Mouse (Mus musculus): ENCODE data around the gene Fam160a1.

Gene Fam160a1

DNA sequence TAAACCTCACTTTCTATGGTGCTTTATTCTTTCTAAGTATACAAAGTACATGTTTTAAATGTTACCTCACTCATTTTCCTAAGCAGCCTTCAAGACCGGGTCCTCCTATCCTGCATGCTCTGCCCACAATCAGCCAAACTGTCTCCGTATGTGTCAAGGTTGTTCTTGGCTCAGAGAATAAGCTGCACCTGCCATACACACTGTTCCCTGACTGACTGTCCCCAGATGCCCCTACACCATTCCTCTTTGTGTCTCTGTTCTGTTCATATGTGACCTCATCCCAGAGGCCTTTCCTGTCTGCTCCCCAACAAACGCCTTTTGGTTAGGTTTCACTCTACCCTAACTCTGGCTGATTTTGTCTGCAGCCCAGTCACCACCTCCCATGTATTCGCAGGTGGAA, 10.2 kb upstream of the Fam160a1 start:
- no peak for DNase-seq (ENCODE audit: low read depth)

DNA sequence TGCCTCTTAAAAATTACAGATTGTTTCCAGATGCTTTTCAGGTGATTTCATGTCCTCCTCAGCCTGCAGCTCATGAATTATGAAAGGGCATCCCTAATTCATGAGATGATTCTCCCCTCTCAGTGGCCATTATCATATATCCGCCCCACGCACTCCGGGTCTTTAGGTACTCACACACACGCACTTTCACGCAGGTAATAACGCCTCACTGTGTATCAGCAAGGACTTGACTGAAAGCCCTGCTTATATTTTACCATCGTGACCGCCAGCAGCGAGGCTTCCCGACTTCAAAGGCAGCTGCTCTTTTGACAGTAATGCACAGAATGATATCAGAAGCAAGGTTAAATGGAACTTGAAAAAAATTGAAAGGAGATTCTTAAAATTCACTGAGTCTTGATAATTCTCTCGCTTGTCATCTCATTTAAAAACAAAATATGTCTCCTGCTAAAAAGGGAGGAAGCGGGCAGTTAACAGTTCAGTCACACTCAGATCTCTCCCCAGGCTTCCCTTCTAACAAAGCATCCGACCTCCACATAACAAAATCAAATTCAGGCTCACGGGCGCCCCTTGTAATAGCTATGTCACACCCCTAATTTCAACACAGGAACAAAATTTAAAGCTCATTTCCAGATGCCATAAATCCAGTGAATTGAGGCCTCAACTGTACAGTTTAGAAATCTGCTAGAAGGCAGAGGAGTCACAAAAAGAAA, 3.9 kb upstream of the Fam160a1 start:
- DNase-seq (ENCODE audit: low read depth), result no peak

DNA sequence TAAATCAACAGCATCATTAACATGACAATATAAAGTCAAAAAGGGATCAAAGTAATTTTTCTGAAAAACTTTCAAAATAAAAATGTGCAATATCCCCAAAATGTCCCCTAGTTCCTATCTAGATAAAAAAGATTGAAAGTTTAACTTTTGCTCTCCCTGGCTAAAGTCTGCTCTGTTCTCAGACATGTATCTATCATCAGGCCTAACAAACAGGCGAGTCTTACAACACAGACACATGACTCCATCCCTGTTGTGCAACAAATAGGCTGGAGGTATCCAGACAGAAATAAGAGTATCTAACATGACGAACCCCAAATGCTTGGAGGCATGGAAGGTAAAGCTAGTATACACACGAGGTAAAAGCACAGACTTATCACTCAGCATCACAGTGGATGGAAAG, 2.2 kb upstream of the Fam160a1 start:
- DNase-seq (ENCODE audit: low read depth), result no peak

DNA sequence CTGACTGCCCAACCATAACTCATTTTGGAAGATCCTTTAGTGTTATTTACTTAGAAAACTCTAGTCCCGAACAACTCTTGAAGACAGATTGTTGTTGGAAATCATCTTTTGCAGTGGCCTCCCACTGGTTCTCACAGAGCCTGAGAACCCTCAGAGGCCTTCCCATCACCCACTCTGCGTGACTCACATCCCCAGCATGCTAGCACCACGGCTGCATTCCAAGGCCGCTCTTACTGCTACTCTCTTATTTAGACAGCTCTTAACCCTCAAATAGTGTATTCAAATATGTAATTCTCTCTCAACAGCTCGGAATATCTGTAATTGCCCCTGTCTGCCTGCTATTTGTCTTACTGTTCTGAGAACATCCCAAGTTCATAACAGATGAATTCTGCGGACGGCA, 2.9 kb downstream of the Fam160a1 start:
- DNase-seq (ENCODE audit: low read depth), result no peak

DNA sequence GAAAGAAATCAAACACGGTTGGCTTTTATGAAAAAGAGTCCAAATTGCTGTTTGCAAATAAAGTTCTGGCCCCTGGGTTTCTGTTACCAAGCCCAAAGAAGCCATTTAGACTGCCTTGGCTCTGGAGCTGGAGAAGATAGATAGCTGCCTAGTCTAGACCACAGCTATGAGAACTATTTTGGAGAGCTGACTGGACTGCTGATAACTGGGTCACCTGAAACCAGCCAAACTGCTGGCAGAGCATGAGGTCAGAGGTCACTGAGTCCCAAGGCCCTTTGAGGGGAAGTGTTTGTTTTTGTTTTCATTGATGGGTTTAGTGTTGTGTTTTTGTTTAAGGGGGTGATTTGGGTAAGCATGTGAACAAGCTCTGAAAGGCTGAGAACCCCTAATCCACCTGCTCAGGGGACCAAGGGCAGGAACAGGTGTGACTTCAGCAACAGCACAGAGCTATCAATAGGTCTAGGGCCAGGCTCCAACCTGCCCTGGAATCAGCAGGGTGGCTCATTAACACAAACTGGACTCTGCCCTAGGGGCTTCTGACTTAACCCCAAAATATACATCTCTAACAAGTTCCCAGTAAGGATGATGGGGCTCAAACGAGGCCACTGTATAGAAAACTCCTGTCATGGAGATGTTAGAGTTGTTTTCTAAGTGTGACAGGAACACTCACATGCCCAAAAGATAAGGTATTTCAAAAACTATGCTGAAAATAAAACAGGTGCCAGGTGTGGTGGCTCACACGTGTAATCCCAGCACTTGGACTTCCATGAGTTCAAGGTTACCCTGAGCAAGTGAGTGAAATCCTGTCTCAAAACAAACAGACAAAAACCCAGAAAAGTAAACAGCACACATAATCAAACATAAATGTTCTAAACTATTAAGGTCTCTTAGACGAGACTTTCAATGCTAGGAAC, 3.7 kb downstream of the Fam160a1 start:
- no peak for DNase-seq (ENCODE audit: low read depth)

DNA sequence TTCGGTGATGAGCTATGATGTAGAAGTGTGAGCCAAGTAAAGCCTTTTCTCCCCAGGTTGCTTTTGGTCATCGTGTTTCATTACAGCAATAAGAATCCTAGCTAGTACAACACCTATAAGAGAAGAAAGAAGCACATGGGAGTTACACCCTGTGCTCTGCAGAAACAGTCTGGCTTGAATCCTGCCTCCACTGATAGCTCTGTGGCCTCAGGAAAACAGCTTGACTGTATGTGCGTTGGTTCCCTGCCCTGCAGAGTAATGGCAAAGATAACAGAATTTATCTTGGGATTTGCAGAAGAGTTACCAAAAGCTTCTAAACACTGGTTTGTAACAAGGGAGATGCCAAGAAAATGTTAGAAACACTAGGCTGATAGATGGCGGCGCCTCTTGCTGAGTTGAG, 5.1 kb downstream of the Fam160a1 start:
- no peak for DNase-seq (ENCODE audit: low read depth)

DNA sequence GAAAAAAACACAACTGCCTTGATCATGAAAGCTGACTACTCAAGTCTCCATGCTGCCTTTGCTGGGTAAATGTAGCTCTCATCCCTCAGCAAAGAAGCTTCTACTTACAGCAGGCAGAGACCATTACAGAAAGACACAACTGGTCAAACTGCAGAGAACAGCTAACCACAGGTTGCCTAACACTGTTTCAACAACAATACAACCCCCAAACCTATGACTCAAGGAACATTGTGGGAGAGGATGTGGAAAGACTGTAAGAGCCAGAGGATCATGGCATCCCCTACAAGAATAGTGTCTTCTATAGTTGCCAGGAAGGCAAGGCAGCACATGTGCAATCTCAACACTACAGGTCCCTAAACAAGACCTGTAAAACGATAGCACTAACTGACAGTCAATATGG, 23.9 kb downstream of the Fam160a1 start:
- peak; percentile 36 for DNase-seq (ENCODE audit: low read depth)

DNA sequence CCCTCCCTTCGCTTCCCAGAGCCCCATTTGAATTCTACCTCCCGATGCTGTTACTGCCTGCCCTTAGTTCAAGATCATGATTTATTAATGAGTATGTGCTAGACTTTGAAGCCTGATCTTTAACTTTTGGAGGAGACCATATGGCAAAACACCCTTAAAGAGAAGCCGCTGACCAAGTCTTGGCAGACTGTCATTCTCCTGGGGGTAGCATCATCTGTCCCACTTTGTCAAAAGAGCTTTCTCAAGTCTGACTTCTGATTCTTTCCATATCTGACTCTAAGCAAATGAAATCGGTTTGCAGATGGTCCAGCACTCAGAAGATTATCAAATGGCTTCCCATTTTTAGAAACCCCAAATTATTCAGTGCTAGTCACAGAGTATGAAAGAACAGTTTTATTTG, 27.3 kb downstream of the Fam160a1 start:
- DNase-seq (ENCODE audit: low read depth), result no peak

DNA sequence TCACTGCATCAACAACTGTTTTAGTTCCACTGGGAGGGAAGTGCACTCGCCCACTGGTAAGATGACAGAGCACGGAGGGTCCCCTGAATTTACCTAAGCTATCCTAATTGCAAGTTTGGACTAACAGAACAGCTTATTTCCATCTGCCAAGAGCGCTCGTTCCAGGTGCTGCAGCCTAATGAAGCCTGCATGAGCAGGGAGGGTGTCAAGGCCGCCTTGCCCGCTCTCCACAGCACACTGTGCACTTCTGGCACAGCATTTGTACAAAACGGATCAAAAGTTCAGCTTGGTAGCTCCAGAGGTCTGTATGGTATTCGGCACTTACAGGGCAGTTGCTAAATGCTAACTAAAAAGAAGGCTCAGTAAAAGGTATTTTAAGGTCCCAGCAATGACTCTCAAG, 30.6 kb downstream of the Fam160a1 start:
- DNase-seq (ENCODE audit: low read depth), result no peak

DNA sequence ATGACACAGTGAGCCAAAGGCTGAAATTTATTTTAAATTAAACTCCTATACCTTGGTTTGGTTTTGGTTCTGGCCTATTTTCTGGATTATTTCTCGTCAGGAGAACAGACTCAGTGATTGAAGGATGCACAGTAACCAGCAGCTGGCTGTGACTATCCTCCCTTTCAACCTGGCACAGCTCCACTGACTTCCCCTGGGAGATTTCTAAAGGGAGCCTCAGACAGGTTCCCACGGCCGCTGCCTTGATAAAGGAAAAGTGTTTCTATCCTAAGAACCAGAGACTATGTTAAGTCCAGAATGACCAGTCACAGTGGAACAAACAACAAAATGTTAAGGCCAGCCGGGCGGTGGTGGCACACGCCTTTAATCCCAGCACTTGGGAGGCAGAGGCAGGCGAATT, 36.2 kb downstream of the Fam160a1 start:
- no peak for DNase-seq (ENCODE audit: low read depth)

DNA sequence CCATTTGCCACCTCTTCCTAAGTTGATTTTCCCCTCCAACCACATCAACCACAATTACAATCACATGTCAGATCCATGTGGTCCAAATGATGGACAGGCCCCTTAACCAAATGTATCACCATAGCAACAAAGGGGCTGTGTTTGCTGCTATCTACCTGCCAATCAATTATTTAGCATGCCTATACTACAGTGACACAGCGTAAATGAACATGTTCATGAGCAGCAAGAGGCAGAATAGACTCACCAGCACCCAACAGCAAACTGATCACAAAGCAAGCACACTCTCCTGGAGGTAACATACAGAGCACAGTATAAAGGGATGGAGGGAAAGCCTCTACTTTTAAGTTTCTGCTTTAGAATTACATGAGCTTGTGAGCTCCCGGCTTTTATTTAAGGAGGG, 36.8 kb downstream of the Fam160a1 start:
- no peak for DNase-seq (ENCODE audit: low read depth)

DNA sequence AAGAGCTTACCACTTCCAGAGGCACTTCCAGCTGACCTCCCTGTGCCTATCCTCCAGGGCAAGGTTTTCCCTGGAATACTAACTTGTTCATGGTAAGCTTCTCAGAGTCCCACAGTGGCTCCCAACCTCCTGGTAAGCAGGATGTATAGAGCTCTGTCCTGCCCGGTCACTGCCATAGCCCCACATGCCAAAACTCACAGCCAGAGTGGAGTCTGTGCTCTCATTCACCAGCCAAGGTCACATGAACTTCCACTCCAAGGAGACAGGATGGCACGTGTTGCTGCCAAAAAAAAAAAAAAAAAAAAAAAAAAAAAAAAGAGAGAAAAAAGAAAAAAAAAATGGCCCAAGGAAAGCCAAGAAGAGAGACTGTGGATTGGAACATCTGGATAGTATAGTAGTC, 39.2 kb downstream of the Fam160a1 start:
- no peak for DNase-seq (ENCODE audit: low read depth)

DNA sequence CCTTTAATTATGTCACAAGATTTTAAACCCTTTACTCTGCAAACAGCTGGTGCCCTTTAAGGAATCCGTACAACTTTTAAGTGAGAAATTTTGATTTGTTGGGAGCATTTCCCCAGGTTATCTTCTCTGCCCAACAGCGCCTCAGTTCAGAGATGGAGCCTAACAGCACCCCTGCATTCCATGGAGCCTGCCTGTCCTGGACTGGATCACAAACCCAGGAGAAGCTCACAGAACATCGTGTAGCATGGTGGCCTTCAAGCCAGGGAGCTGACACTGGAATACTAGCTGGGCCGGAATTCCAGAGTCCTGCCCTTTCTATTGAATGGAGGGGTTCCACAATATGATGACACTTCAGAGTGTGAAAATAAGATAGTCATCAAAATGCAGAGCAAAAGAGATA, 39.7 kb downstream of the Fam160a1 start:
- no peak for DNase-seq (ENCODE audit: low read depth)

DNA sequence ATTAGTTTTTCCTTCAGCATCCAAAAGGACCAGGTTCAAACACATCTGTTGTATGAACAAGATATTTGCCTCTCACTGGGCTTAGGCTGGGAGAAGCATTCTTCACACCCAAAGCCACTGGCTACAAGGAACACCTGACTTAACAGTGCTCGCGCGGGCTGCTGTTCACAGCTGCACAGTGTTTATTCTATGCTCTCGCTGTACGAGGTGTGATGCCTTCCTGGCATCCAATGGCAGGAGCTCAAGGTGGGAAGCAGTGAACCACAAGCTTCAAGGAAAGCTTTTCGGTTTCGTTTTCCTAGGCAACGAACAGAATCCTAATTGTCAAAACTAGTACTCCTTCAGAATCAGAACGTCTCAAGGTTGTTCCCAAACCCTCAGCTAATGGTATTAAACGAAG, 40.4 kb downstream of the Fam160a1 start:
- no peak for DNase-seq (ENCODE audit: low read depth)

DNA sequence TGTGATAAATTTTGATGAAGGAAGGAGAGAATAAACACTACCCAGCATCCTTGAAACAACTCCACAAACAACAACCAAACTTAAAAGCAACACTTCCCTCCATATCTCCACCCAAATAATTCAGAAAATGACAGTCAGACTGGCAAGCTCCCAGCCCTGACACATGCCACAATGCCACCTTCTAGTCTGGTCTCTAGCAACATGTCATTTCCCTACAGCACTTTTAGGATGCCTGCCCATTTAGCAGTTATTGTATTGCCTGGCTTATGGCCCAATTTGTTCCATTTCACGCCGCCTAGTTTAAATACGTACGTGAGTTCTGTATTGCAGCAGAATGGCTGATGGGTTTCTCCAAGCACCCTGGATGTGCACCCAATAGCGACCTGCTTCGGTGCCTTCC, 41.0 kb downstream of the Fam160a1 start:
- DNase-seq (ENCODE audit: low read depth), result no peak

DNA sequence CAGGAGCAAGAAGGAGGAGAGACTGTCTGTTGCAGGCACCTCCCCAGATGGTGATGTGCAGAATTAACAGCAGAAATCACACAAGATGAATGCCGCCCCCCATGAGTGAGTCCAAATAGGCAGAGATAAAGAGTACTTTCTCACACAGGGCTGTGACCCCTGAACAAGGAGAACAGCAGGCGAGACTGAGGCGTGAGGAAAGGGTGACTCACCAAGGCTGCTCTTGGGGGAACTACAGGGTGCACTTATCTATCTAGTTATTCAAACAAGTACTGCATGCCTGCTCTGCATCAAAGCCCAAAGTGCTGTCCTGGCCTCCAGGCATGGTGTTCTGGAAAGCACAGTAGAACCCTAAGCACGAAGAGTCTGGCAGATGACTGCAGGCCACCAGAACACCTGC, 43.2 kb downstream of the Fam160a1 start:
- DNase-seq (ENCODE audit: low read depth), result no peak

DNA sequence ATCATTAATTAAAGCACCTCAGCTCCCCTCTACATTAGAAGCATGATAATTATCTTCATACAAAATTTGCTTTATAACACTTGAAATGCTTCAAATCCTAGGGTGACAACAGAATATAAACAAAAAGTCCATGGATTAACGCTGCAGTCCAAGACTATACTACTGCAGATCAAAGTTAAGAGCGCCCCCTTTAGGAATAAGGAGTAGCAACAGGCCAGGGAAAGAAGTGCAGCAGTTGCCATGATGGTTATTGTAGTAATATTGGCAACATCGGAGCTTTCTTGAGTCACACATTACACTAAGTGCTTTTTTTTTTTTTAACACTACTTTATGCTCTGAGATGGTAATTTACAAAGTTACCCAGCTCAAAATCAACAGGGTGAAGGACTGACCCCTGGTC, 43.7 kb downstream of the Fam160a1 start:
- peak; percentile 26 for DNase-seq (ENCODE audit: low read depth)

DNA sequence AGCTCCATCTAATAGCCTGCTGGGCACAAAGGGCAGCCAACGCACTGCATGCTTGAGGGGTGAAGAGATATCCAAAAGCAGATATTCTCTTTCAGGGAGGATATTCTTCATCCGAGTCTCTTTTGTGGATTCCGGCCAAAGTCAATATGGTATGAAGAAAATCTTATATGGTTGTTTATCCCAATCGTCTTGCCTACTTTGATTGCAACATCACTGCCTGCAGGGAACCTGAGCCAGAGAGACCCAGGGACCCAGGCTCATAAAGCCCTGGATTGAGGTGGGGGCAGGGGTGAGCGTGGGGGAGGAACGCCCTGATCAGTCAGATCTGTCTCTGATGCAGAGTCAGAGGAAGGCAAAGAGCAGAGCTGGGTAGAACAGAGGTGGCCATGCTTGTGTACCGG, 52.2 kb downstream of the Fam160a1 start:
- DNase-seq (ENCODE audit: low read depth), result no peak

DNA sequence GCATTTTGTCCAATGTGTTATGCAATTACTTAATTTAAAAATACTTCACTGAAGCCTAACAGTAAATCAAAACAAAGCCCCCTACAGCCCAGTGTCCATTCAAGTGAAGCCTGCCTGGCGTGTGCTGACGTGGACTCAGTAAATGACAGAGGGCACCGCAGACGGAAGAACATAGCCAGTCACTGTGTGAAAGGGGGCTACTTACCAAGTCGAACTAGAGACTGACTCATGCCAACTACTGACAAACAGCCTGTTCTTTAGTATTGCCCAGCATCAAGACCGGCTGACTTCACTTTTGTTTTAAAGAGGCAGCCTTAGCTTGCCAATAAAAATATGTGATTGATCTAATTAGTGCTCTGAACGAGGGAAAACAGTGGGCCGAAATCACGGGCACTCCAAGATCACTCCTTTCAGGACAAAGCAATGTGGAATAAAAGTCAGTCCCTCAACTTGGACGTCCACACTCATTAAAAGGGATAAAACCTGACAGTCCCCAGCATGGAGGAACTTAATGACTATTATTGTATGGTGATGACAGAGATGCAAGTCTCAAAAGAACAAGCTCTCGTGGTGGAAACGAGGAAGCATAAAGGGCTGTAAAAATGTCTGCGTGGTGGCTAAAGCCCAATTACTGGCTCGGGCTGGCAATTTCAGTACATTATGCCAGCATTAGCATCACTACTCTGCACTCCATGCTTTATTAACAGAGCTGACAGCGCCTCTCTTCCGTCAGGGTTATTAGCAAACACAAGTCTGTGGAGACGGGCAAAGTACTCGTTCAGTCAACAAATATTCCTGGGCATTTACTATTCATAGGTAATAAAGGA, 52.9 kb downstream of the Fam160a1 start:
- no peak for DNase-seq (ENCODE audit: low read depth)

DNA sequence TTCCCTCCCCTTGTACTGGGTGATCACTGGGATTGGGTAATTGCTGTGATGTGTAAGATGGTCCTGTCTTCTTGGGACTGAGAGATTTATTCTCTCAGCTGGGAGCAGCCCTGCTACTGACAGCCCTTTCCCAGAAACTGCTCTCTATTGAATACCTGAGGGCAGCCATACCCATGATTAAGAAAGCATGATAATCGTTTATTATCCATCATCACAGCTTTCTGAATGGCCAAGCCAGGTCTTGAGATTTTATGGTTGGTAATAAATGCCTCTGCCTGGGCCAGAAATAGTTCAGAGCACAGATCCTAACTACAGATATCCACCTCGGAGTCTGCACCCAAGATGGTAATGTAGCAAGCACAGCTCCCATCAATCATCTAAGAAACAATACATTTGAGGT, 59.1 kb downstream of the Fam160a1 start:
- no peak for DNase-seq (ENCODE audit: low read depth)

DNA sequence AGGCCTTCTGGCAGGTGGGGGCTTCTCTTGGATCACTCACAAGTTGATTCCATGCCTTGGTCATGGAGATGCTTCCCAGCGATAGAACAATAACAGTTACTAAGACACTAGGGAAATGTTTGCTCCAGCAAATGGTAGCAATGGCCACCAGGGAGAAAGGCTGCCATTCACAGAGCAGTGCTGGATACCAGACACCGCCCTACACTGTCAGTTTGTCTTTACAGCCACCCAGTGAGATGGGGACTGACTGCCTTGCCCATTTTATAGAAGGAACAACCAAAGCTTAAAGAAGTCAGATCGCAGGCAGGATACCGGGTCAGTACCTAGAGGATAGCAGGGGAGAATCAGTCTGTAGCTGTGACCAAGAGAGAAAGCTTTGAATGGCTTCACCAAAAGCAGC, 59.7 kb downstream of the Fam160a1 start:
- DNase-seq (ENCODE audit: low read depth), result no peak

DNA sequence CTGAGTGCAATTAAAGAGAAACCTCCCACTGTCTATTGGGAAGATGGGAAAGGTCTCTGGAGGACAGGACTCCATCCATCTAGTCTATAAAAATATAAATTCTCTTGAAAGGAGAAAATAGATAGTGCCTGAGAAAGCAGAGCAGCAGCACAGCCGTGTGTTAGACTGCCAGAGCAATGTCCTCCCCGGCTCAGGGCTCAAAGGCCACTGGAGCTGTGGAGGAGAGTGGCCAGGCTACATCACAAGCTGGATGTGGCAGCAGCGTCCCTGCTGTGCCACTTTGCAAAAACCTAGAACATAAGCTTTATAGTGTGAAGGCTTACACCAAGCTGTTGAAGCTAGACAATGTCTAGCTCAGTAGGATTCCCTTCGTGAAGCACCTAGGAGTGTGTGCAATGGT, 67.7 kb downstream of the Fam160a1 start:
- no peak for DNase-seq (ENCODE audit: low read depth)

DNA sequence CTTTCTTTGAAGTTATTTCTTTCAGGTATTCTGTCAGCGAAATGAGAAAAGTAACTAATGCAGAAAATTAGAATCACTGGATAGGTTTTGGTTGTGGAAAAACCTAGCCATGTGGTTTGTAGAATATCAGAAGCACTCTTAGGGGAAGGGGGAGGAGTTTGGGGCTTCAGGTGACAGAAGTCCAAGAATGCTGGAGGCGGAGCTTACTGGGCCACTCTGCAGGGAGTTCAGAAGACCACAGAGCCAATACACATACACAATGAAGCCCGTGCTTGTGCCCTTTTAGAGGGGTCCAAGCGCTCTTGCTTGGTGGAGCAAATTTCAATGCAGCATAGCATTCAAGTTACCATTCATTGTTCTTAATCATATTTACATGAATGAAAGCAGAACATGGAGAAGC, 68.2 kb downstream of the Fam160a1 start:
- no peak for DNase-seq (ENCODE audit: low read depth)

Measured in 416B (cell line).